Mouse (Mus musculus) midbrain, embryonic 11.5 days (tissue): ENCODE results near the gene Tmem196. TPM values are rescaled to one million over a fixed set of nuclear protein-coding genes. Genes with fewer than 3 reads are reported as not detected.

Experiments
- ATAC-seq: fragments of 200-750 bp; cut with Nextera tagmentation; 2 replicates; pipeline ENCODE4 v1.8.0; 2017; ENCODE audit warnings: moderate TSS enrichment, moderate library complexity; ENCODE audit not compliant: low FRiP score
- DNase-seq: peaks from one replicate; pipeline ENCODE4 v3.0.0; 2015; ENCODE audit warnings: low spot score; ENCODE audit errors: missing footprints
- H3K27ac ChIP-seq: fragments of 300-500 bp; sonication (generic); 2 replicates; pipeline ENCODE4 v1.5.1; 2014; ENCODE audit warnings: low read depth, low read length
- H3K27me3 ChIP-seq: fragments of 300-500 bp; sonication (generic); 2 replicates; pipeline ENCODE4 v1.6.1; 2014; ENCODE audit warnings: mild to moderate bottlenecking, low read length, moderate library complexity, mixed read lengths; ENCODE audit not compliant: control insufficient read depth, insufficient read depth
- H3K36me3 ChIP-seq: fragments of 300-500 bp; sonication (generic); 2 replicates; pipeline ENCODE4 v1.6.1; 2014; ENCODE audit warnings: mild to moderate bottlenecking, low read length, moderate library complexity, mixed read lengths; ENCODE audit not compliant: control insufficient read depth, insufficient read depth
- H3K4me1 ChIP-seq: fragments of 300-500 bp; sonication (generic); 2 replicates; pipeline ENCODE4 v1.6.1; 2014; ENCODE audit warnings: low read length; ENCODE audit not compliant: control insufficient read depth, insufficient read depth
- H3K4me2 ChIP-seq: fragments of 300-500 bp; sonication (generic); 2 replicates; pipeline ENCODE4 v1.6.1; 2014; ENCODE audit warnings: mild to moderate bottlenecking, moderate library complexity
- H3K4me3 ChIP-seq: fragments of 300-500 bp; sonication (generic); 2 replicates; pipeline ENCODE4 v1.5.1; 2014; ENCODE audit warnings: low read depth, low read length
- H3K9ac ChIP-seq: fragments of 300-500 bp; sonication (generic); 2 replicates; pipeline ENCODE4 v1.6.1; 2014; ENCODE audit warnings: low read length
- H3K9me3 ChIP-seq: fragments of 300-500 bp; sonication (generic); 2 replicates; pipeline ENCODE4 v1.6.1; 2016; ENCODE audit warnings: low read length; ENCODE audit not compliant: control insufficient read depth
- WGBS: fragments of 180-500 bp; shearing (Covaris S2); extraction: QIAGEN DNeasy Blood & Tissue Kit; methylation state at CpG from one replicate; pipeline ENCODE4 v1.1.7; 2014; 5-methylcytosine and 5-hydroxymethylcytosine counted together
- polyA plus RNA-seq: library from polyadenylated mRNA; unstranded; fragments of >200 nt; fragmentation: Nextera tagmentation; extraction: Ambion mirVana; gene quantifications from 2 replicates; pipeline ENCODE4 v1.2.1, GENCODE M21; 2014

Gene Tmem196
- 1.4 and 1.8 TPM in 2 replicates for polyA plus RNA-seq

GRCm38 (mm10) chr12:119945589-119946310, at the start of gene Tmem196:
Gene Tmem196, plus strand, starts transcription at chr12:119945822.
- Histone ChIP-seq H3K4me2 (peak within 1 kb of the TSS; percentile 82), H3K9ac (peak within 1 kb of the TSS; percentile 83), H3K4me1 (peaks cover 5% of the 10 kb centered on the region; the same call in 1 of the 2 replicates), H3K27me3 (no peaks in the 10 kb centered on the region), H3K4me3 (peak within 1 kb of the TSS; percentile 55), H3K36me3 (no peaks in the 10 kb centered on the region), H3K9me3 (no peaks in the 10 kb centered on the region), H3K27ac (no peak within 1 kb of the TSS)
- DNase-seq, result peak; percentile 96
- ATAC-seq, result peak; percentile 88
- 3% methylated on average over 25 of the region's 25 CpGs for WGBS

GRCm38 (mm10) chr12:119946311-119946692, 680 bp downstream of the Tmem196 start:
- ATAC-seq (peak; percentile 83), DNase-seq (peak; percentile 93)
- WGBS, result 2% methylated on average over 14 of the region's 14 CpGs
- H3K4me1 ChIP-seq, result peaks cover 5% of the 10 kb centered on the region; the same call in 1 of the 2 replicates
- H3K9ac ChIP-seq, result peak overlapping the region; percentile 83
- peak overlapping the region; percentile 55 for H3K4me3 ChIP-seq
- no peak overlapping the region for H3K27ac ChIP-seq
- no peaks in the 10 kb centered on the region for H3K36me3 ChIP-seq
- H3K27me3 ChIP-seq, result no peaks in the 10 kb centered on the region
- H3K9me3 ChIP-seq, result no peaks in the 10 kb centered on the region
- H3K4me2 ChIP-seq, result peak overlapping the region; percentile 82

GRCm38 (mm10) chr12:119957041-119957440, 11.4 kb downstream of the Tmem196 start:
- WGBS, result 77% methylated on average over 3 of the region's 3 CpGs
- no peak overlapping the region for H3K9ac ChIP-seq
- peak; percentile 26 for DNase-seq
- no peaks in the 10 kb centered on the region for H3K27me3 ChIP-seq
- H3K27ac ChIP-seq, result no peak overlapping the region
- H3K4me3 ChIP-seq, result no peak overlapping the region
- no peak overlapping the region for H3K4me2 ChIP-seq
- no peak for ATAC-seq
- H3K9me3 ChIP-seq, result no peaks in the 10 kb centered on the region
- H3K4me1 ChIP-seq, result no peaks in the 10 kb centered on the region
- H3K36me3 ChIP-seq, result no peaks in the 10 kb centered on the region

- Histone ChIP-seq H3K4me2 (no peak overlapping the region), H3K4me1 (no peaks in the 10 kb centered on the region), H3K27me3 (no peaks in the 10 kb centered on the region), H3K9ac (no peak overlapping the region), H3K9me3 (no peaks in the 10 kb centered on the region), H3K4me3 (no peak overlapping the region), H3K36me3 (no peaks in the 10 kb centered on the region), H3K27ac (no peak overlapping the region)
- 85% methylated on average over 1 of the region's 1 CpGs for WGBS
- DNase-seq (peak; percentile 78), ATAC-seq (no peak)
Observed at GRCm38 (mm10) chr12:119960730-119961129, 15.1 kb downstream of the Tmem196 start.

GRCm38 (mm10) chr12:119965373-119965772, 19.8 kb downstream of the Tmem196 start:
- H3K4me1 ChIP-seq, result no peaks in the 10 kb centered on the region
- no peak overlapping the region for H3K27ac ChIP-seq
- H3K4me2 ChIP-seq, result no peak overlapping the region
- ATAC-seq (no peak), DNase-seq (no peak)
- no peaks in the 10 kb centered on the region for H3K9me3 ChIP-seq
- H3K9ac ChIP-seq, result no peak overlapping the region
- no peak overlapping the region for H3K4me3 ChIP-seq
- H3K36me3 ChIP-seq, result no peaks in the 10 kb centered on the region
- H3K27me3 ChIP-seq, result no peaks in the 10 kb centered on the region

GRCm38 (mm10) chr12:119970068-119970467, 24.4 kb downstream of the Tmem196 start:
- H3K36me3 ChIP-seq, result no peaks in the 10 kb centered on the region
- H3K4me3 ChIP-seq, result no peak overlapping the region
- H3K9me3 ChIP-seq, result no peaks in the 10 kb centered on the region
- no peak overlapping the region for H3K9ac ChIP-seq
- no peak overlapping the region for H3K4me2 ChIP-seq
- no peaks in the 10 kb centered on the region for H3K27me3 ChIP-seq
- H3K4me1 ChIP-seq, result no peaks in the 10 kb centered on the region
- DNase-seq (peak; percentile 57), ATAC-seq (no peak)
- no peak overlapping the region for H3K27ac ChIP-seq

- WGBS, result 0% methylated on average over 2 of the region's 2 CpGs
- DNase-seq, result peak; percentile 91
Observed at GRCm38 (mm10) chr12:119981731-119982130, 36.1 kb downstream of the Tmem196 start.

GRCm38 (mm10) chr12:119998267-119998666, 52.6 kb downstream of the Tmem196 start:
- WGBS, result 71% methylated on average over 1 of the region's 1 CpGs
- Histone ChIP-seq H3K4me1 (no peaks in the 10 kb centered on the region), H3K27ac (no peak overlapping the region), H3K4me3 (no peak overlapping the region), H3K36me3 (no peaks in the 10 kb centered on the region), H3K9ac (no peak overlapping the region), H3K9me3 (no peaks in the 10 kb centered on the region), H3K27me3 (no peaks in the 10 kb centered on the region), H3K4me2 (no peak overlapping the region)
- DNase-seq, result no peak
- ATAC-seq, result no peak

More at GRCm38 (mm10) chr12:119981731-119982130, 36.1 kb downstream of the Tmem196 start:
- no peak overlapping the region for H3K4me2 ChIP-seq
- H3K27me3 ChIP-seq, result no peaks in the 10 kb centered on the region
- no peak overlapping the region for H3K9ac ChIP-seq
- H3K27ac ChIP-seq, result no peak overlapping the region
- H3K36me3 ChIP-seq, result no peaks in the 10 kb centered on the region
- no peak overlapping the region for H3K4me3 ChIP-seq
- H3K4me1 ChIP-seq, result no peaks in the 10 kb centered on the region
- peak; percentile 64 for ATAC-seq
- no peaks in the 10 kb centered on the region for H3K9me3 ChIP-seq

- no peaks in the 10 kb centered on the region for H3K9me3 ChIP-seq
- no peaks in the 10 kb centered on the region for H3K4me1 ChIP-seq
- H3K4me3 ChIP-seq, result no peak overlapping the region
- DNase-seq (no peak), ATAC-seq (no peak)
- H3K9ac ChIP-seq, result no peak overlapping the region
- no peak overlapping the region for H3K4me2 ChIP-seq
- H3K27ac ChIP-seq, result no peak overlapping the region
- H3K36me3 ChIP-seq, result no peaks in the 10 kb centered on the region
- no peaks in the 10 kb centered on the region for H3K27me3 ChIP-seq
Observed at GRCm38 (mm10) chr12:120004280-120004679, 58.7 kb downstream of the Tmem196 start.
